Mouse (Mus musculus) erythroblast, embryonic 14.5 days (primary cell): ENCODE data around the gene Slc16a12. TPM values are rescaled to one million over a fixed set of nuclear protein-coding genes. Genes with fewer than 3 reads are reported as not detected.
A peak's percentile ranks its signal among the peaks of the same experiment; 100 is the strongest.
"Not testable (repeated sequence)": the region's sequence is repeated elsewhere in the genome, so short reads cannot be mapped to it uniquely, and the experiment has no call there.

ENCODE experiments used
- H3K27me3 ChIP-seq: 2 replicates; pipeline ENCODE4 v1.6.1; 2012; ENCODE audit warnings: inconsistent platforms; ENCODE audit not compliant: control insufficient read depth
- H3K36me3 ChIP-seq: 2 replicates; pipeline ENCODE4 v1.6.1; 2012; ENCODE audit warnings: mild to moderate bottlenecking, inconsistent platforms; ENCODE audit not compliant: control insufficient read depth
- H3K4me1 ChIP-seq: 2 replicates; pipeline ENCODE4 v1.6.1; 2012; ENCODE audit warnings: inconsistent platforms; ENCODE audit not compliant: control insufficient read depth
- H3K4me3 ChIP-seq: replicated peaks from 2 replicates; pipeline ENCODE3; 2012; ENCODE audit warnings: moderate library complexity, mild to moderate bottlenecking, inconsistent platforms
- H3K9me3 ChIP-seq: 2 replicates; pipeline ENCODE4 v1.6.1; 2012; ENCODE audit warnings: low read length, inconsistent platforms, mixed read lengths; ENCODE audit not compliant: control insufficient read depth
- GATA1 ChIP-seq: IDR thresholded peaks from 2 replicates; pipeline ENCODE4 v1.6.1; 2012; ENCODE audit warnings: low read length, inconsistent platforms, mixed read lengths
- TAL1 ChIP-seq: IDR thresholded peaks from 3 replicates; pipeline ENCODE4 v1.6.1; 2012; ENCODE audit warnings: low read length, inconsistent platforms, mixed read lengths
- polyA plus RNA-seq: library from polyadenylated mRNA; stranded (reverse); fragments of >175 nt; gene quantifications from 2 replicates; pipeline ENCODE4 v1.2.3, GENCODE M21; 2012

Gene Slc16a12
- polyA plus RNA-seq, 1 experiment = not detected

DNA sequence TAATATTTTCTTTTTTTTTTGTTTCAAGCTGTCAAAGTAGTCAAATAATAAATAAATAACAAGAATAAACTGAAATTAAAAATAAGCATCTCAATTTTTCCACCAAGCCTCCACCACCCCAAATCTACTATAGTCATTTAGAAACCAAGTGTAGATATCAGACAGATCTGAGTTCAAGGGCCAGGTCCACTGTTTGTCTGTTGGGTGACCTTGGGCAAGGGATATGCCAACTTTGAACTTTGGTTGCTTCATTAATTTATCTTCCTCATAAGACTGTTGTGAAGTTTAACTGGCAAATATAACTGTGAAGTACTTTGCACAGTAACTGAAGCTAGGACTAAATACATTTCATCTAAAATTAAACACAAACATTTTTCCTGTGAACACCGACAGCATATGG is 8.6 kb upstream of the Slc16a12 start:
- Histone ChIP-seq H3K9me3 (no peaks in the 10 kb centered on the region), H3K4me3 (no peak overlapping the region), H3K4me1 (no peaks in the 10 kb centered on the region), H3K27me3 (no peaks in the 10 kb centered on the region), H3K36me3 (no peaks in the 10 kb centered on the region)
- TF ChIP-seq TAL1 = no peak
- no peak for TF ChIP-seq GATA1

DNA sequence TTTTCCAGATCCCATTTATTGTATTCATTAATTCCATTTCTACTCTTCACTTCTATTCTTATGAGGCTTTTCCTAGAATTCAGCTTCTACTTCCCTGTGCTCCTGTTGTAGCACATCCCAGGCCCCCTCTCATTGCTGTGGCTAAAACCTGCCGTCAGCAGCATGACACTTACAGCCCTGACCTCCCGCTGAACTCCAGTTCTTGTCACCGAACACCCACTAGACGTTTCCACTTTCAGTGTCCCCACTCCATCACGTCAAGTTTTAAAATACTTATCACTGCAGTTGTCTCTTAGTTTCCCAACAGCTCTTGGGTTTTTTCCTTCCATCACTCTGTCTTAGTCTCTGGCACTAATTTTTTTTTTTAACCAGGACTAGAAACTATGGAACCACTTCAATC is 6.2 kb upstream of the Slc16a12 start:
- H3K4me1 ChIP-seq = no peaks in the 10 kb centered on the region
- no peaks in the 10 kb centered on the region for H3K27me3 ChIP-seq
- no peak for TF ChIP-seq TAL1
- TF ChIP-seq GATA1 = no peak
- no peaks in the 10 kb centered on the region for H3K36me3 ChIP-seq
- no peak overlapping the region for H3K4me3 ChIP-seq
- no peaks in the 10 kb centered on the region for H3K9me3 ChIP-seq

DNA sequence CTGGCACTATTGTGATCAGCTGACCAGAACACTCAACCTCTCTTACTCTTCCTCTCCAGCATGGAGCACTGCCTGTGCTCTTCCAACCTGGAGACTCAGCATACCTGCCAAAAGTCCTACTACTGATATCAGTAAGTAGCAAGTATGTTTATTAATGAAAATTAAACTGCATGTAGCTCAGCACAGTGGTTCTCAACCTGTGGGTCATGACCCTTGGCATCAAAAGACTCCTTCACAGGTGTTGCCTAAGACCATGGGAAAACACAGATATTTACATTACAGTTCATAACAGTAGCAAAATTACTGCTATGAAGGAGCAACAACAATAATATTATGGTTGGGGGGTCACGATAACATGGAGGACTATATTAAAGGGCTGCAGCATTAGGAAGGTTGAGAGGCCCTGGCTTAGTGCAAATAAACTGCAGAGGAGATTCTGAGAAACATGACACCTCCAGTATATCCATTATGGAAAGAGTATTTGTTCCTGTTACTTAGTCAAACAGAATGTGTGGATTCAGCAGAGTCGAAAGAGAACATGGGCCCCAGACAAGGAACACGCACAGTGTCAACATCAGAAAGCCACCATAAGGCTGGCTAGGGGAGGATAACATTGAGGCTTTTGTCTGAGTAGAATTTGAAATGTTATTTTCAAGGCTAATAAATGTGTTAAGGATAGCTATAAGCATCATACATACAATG is 5.5 kb upstream of the Slc16a12 start:
- H3K9me3 ChIP-seq = no peaks in the 10 kb centered on the region
- no peaks in the 10 kb centered on the region for H3K4me1 ChIP-seq
- H3K4me3 ChIP-seq = no peak overlapping the region
- H3K36me3 ChIP-seq = no peaks in the 10 kb centered on the region
- TF ChIP-seq TAL1 (no peak), GATA1 (no peak)
- H3K27me3 ChIP-seq = peaks cover 3% of the 10 kb centered on the region

DNA sequence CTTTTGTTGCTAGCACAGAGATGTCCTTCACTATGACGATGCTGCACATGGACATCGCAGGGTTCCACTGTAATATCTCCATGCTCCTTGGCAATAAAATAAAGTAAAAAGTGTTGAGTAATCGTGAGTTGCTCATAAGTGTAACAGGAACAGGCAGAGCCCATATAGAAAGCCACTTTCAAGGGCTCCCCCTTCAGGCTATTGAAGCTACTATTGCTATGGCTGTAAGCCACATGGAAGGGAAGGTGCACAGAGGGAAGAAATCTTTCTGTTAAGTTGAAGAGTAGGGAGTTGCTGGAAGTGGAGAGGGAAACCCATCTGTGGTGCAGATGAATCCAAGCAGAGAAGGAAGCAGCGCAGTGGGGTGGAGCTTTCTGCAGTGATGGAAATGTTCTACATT is 4.1 kb upstream of the Slc16a12 start:
- Histone ChIP-seq H3K4me1 (no peaks in the 10 kb centered on the region), H3K36me3 (no peaks in the 10 kb centered on the region), H3K9me3 (no peaks in the 10 kb centered on the region), H3K27me3 (peaks cover 17% of the 10 kb centered on the region), H3K4me3 (no peak overlapping the region)
- TF ChIP-seq TAL1 = no peak
- no peak for TF ChIP-seq GATA1

DNA sequence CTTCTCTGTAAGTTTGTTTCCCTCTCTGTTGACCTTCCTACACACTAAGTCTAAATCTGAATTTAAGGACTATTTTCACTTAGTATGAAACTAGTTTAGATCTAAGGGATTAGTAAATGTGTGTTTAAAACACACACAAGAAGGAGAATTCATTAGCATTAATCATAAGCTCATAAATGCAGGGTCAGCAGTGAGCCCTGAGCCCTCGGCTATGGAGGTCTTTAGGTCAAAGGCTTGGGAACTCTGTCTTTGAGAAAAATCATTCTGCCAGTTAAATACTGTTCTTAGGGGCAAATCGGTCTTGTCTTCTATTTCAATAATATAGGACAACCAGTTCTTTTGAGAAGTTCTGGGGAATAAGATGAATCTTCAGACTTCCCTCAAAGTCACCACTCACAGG is 1.9 kb upstream of the Slc16a12 start:
- H3K36me3 ChIP-seq = no peaks in the 10 kb centered on the region
- no peak for TF ChIP-seq GATA1
- TF ChIP-seq TAL1 = no peak
- H3K27me3 ChIP-seq = peaks cover 18% of the 10 kb centered on the region
- no peaks in the 10 kb centered on the region for H3K4me1 ChIP-seq
- H3K9me3 ChIP-seq = no peaks in the 10 kb centered on the region
- H3K4me3 ChIP-seq = no peak overlapping the region

DNA sequence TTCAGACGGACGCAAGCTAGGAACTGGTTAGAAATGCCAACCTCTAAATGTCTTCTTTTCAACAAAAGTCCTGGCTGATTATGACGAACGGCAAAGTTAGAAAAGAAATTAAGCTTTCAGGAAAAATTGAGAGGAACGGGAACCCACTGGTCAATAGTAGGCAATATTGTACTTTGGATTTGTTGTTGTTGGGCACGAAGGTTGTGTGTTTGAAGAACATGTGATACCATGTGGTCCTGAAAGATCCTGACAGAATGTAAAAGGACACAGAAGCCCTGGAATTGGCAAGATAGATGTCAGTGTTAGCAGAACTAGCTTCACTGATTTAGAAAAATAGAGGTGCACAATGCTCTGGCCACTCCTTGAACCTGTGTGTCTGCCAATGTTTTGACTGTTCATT is 880 bp upstream of the Slc16a12 start:
- H3K27me3 ChIP-seq = peaks cover 18% of the 10 kb centered on the region
- not testable (repeated sequence) for H3K4me3 ChIP-seq, H3K9me3 ChIP-seq, H3K36me3 ChIP-seq, H3K4me1 ChIP-seq

DNA sequence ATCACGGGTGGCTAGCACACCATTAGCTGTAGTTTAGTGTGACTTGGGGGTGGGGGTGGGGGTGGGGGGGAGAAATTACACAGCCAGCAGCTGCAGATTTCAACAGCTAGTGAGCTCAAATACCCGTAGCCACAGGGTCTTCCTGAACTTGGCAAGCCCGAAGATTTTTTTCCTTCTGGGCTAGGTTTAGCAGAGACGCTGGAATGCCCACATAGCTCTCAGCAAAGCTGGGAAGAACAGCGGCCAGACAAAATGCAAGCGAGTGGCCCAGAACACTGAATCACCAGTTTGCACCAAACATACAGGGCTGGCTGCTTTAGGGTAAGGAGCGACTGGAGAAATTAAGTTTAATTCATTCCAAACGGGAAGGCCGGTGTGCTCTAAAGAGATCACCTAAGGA is 888 bp downstream of the Slc16a12 start:
- Histone ChIP-seq H3K4me3 (peak overlapping the region; percentile 54), H3K4me1 (no peaks in the 10 kb centered on the region), H3K27me3 (peaks cover 18% of the 10 kb centered on the region), H3K9me3 (no peaks in the 10 kb centered on the region), H3K36me3 (no peaks in the 10 kb centered on the region)
- TF ChIP-seq TAL1 = no peak
- no peak for TF ChIP-seq GATA1

DNA sequence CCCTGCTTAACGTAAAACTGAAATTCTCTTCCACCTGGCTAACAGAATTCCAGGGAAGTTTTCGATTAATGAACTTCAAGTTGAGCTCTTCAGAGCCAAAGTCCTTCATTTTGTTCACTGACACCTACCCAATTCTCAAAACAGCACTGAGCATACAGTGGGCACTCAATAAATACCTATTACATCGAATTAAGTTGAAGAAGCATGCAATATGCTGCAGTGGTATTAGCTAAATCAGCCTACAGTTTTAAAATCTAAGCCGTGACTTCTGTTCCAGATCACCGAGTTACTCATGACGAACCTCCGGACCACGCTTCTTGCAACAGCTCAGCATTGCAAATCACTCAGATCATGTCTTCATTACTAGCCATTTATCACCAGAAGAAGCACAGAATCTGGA is 2.1 kb downstream of the Slc16a12 start:
- Histone ChIP-seq H3K9me3 (no peaks in the 10 kb centered on the region), H3K4me3 (no peak overlapping the region), H3K4me1 (no peaks in the 10 kb centered on the region), H3K27me3 (peaks cover 18% of the 10 kb centered on the region), H3K36me3 (no peaks in the 10 kb centered on the region)
- TF ChIP-seq GATA1 (no peak), TAL1 (no peak)

DNA sequence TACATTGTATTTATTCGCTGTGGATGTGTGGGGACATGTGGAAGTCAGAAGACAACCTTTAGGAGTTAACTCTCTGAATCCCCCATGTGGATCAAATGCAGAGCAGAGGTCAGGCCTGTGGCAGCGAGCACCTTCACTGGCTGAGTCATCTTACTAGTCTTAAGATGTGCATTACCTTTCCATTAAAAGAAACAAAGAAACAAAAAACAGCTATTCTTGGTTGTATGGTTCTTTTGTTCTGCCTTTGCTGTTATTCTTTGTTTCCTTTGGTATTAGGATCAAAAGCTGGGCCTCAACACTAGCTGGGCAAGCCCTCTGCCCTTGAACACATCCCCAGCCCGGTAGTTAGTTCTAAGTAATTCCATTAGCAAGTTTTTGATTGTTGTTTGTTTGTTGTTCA is 9.2 kb downstream of the Slc16a12 start:
- TF ChIP-seq TAL1 (no peak), GATA1 (no peak)
- Histone ChIP-seq H3K4me1 (no peaks in the 10 kb centered on the region), H3K36me3 (no peaks in the 10 kb centered on the region), H3K27me3 (no peaks in the 10 kb centered on the region), H3K9me3 (no peaks in the 10 kb centered on the region), H3K4me3 (no peak overlapping the region)

DNA sequence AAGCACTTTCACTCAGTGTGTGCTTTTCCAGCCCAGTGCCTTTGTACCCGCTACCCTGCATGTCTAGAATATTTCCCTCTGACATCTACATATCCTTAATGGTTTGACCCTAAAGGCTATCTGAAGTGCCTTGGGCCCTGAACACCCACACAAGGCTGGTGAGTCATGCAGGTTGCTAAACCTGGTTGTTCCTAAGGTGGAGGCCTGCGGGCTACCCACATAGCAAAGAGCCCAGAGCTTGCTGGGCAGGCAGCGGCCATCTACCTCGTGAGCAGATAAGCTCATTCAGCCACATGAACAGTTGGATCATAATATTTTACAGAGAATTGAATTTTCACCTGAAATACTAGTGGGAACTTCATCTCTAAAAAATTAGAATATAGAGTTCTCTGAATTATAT is 11.2 kb downstream of the Slc16a12 start:
- no peak overlapping the region for H3K4me3 ChIP-seq
- no peaks in the 10 kb centered on the region for H3K9me3 ChIP-seq
- H3K36me3 ChIP-seq = no peaks in the 10 kb centered on the region
- H3K27me3 ChIP-seq = no peaks in the 10 kb centered on the region
- H3K4me1 ChIP-seq = no peaks in the 10 kb centered on the region
- no peak for TF ChIP-seq TAL1
- no peak for TF ChIP-seq GATA1
